Mouse (Mus musculus) liver, adult 2 months (tissue): Measurements from ENCODE around the gene Dtx1.

Experiments
- CTCF ChIP-seq: fragments of 200-500 bp; IDR thresholded peaks from 2 replicates; pipeline ENCODE4 v1.5.1; 2011; ENCODE audit warnings: low read depth, low read length, control low read depth
- POLR2A ChIP-seq: fragments of 200-500 bp; IDR thresholded peaks from 2 replicates; pipeline ENCODE4 v1.6.1; 2011; ENCODE audit warnings: low read length, control low read depth; ENCODE audit not compliant: insufficient read depth; ENCODE audit errors: extremely low read depth

- TF ChIP-seq CTCF (no peak), POLR2A (no peak)
Observed at GRCm38 (mm10) chr5:120645851-120646250, 65.9 kb downstream of the Dtx1 start.
